Mouse (Mus musculus) limb, embryonic 14.5 days (tissue): ENCODE measurements around the gene Atp6v0d1. TPM values are rescaled to one million over a fixed set of nuclear protein-coding genes. Genes with fewer than 3 reads are reported as not detected.

ENCODE experiments used
- ATAC-seq: fragments of 200-750 bp; cut with Nextera tagmentation; 2 replicates; pipeline ENCODE4 v1.8.0; 2017; ENCODE audit warnings: low read depth, moderate number of reproducible peaks, moderate TSS enrichment; ENCODE audit not compliant: low FRiP score
- DNase-seq: peaks from one replicate; pipeline ENCODE4 v3.0.0-alpha.2; 2015; ENCODE audit warnings: low spot score
- H3K27ac ChIP-seq: fragments of 300-500 bp; sonication (generic); replicated peaks from 2 replicates; pipeline ENCODE4 v1.5.1; 2014; ENCODE audit warnings: low read depth, mild to moderate bottlenecking, low read length, moderate library complexity, mixed read lengths
- H3K27me3 ChIP-seq: fragments of 300-500 bp; sonication (generic); 2 replicates; pipeline ENCODE4 v1.6.1; 2014; ENCODE audit warnings: low read length, mixed read lengths; ENCODE audit not compliant: control insufficient read depth, insufficient read depth
- H3K36me3 ChIP-seq: fragments of 300-500 bp; sonication (generic); 2 replicates; pipeline ENCODE4 v1.6.1; 2014; ENCODE audit warnings: mild to moderate bottlenecking, low read length, moderate library complexity, mixed read lengths; ENCODE audit not compliant: control insufficient read depth, insufficient read depth
- H3K4me1 ChIP-seq: fragments of 300-500 bp; sonication (generic); 2 replicates; pipeline ENCODE4 v1.6.1; 2014; ENCODE audit warnings: antibody characterized with exemption, low read length, mixed read lengths; ENCODE audit not compliant: control insufficient read depth, insufficient read depth
- H3K4me2 ChIP-seq: fragments of 300-500 bp; sonication (generic); replicated peaks from 2 replicates; pipeline ENCODE4 v1.6.1; 2014; ENCODE audit warnings: low read depth, mild to moderate bottlenecking, low read length, moderate library complexity; ENCODE audit not compliant: severe bottlenecking
- H3K4me3 ChIP-seq: fragments of 300-500 bp; sonication (generic); replicated peaks from 2 replicates; pipeline ENCODE4 v1.5.1; 2014; ENCODE audit warnings: low read length
- H3K9ac ChIP-seq: fragments of 300-500 bp; sonication (generic); 2 replicates; pipeline ENCODE4 v1.6.1; 2014; ENCODE audit warnings: mild to moderate bottlenecking, low read depth, low read length, moderate library complexity; ENCODE audit not compliant: severe bottlenecking
- H3K9me3 ChIP-seq: fragments of 300-500 bp; sonication (generic); 2 replicates; pipeline ENCODE4 v1.6.1; 2016; ENCODE audit warnings: low read length; ENCODE audit not compliant: control insufficient read depth
- POLR2A ChIP-seq: fragments of 200-500 bp; IDR thresholded peaks from 2 replicates; pipeline ENCODE4 v1.8.0; 2012; ENCODE audit warnings: inconsistent platforms, mild to moderate bottlenecking, moderate library complexity, borderline replicate concordance; ENCODE audit not compliant: insufficient read depth, insufficient read length; ENCODE audit errors: extremely low read depth
- WGBS: fragments of 180-500 bp; shearing (Covaris S2); extraction: QIAGEN DNeasy Blood & Tissue Kit; methylation state at CpG from one replicate; pipeline ENCODE4 v1.1.7; 2014; 5-methylcytosine and 5-hydroxymethylcytosine counted together
- polyA plus RNA-seq, 2 experiments: library from polyadenylated mRNA; depleted of rRNA in 1 of 2; stranded (reverse) in 1 of 2; unstranded in 1 of 2; fragments of >200 nt; fragmentation: Nextera tagmentation in 1 of 2; extraction: Ambion mirVana in 1 of 2; gene quantifications; 2 replicates each; pipeline versions ENCODE4 v1.2.1 to v1.2.3; 2012 to 2014

Atp6v0d1 gene
- polyA plus RNA-seq, 2 experiments, result 93.2 to 98.9 TPM

- WGBS, result 91% methylated on average over 1 of the region's 1 CpGs
- no peak for ATAC-seq
- H3K36me3 ChIP-seq, result peaks cover 8% of the 10 kb centered on the region; the same call in 1 of the 2 replicates
Observed at GRCm38 (mm10) chr8:105563871-105564270, 2.0 kb downstream of the Atp6v0d1 start.

GRCm38 (mm10) chr8:105562863-105563262, 3.0 kb downstream of the Atp6v0d1 start:
- no peak overlapping the region for H3K27ac ChIP-seq
- H3K4me1 ChIP-seq, result peaks cover 9% of the 10 kb centered on the region
- H3K9me3 ChIP-seq, result no peaks in the 10 kb centered on the region
- no peak overlapping the region for H3K9ac ChIP-seq
- H3K4me3 ChIP-seq, result no peak overlapping the region
- H3K27me3 ChIP-seq, result no peaks in the 10 kb centered on the region
- no peak for ATAC-seq
- H3K4me2 ChIP-seq, result no peak overlapping the region
- 86% methylated on average over 3 of the region's 3 CpGs for WGBS
- H3K36me3 ChIP-seq, result peaks cover 8% of the 10 kb centered on the region; the same call in 1 of the 2 replicates
- TF ChIP-seq POLR2A, result no peak
- no peak for DNase-seq

More at GRCm38 (mm10) chr8:105563871-105564270, 2.0 kb downstream of the Atp6v0d1 start:
- Histone ChIP-seq H3K4me2 (no peak overlapping the region), H3K9ac (no peak overlapping the region), H3K27ac (no peak overlapping the region), H3K4me3 (no peak overlapping the region), H3K9me3 (no peaks in the 10 kb centered on the region), H3K4me1 (peaks cover 9% of the 10 kb centered on the region), H3K27me3 (no peaks in the 10 kb centered on the region)
- no peak for TF ChIP-seq POLR2A
- no peak for DNase-seq

GRCm38 (mm10) chr8:105555230-105555629, 10.6 kb downstream of the Atp6v0d1 start:
- H3K4me3 ChIP-seq, result no peak overlapping the region
- peaks cover 8% of the 10 kb centered on the region for H3K36me3 ChIP-seq
- ATAC-seq (no peak), DNase-seq (no peak)
- H3K9me3 ChIP-seq, result no peaks in the 10 kb centered on the region
- 71% methylated on average over 3 of the region's 3 CpGs for WGBS
- H3K4me2 ChIP-seq, result no peak overlapping the region
- TF ChIP-seq POLR2A, result no peak
- no peak overlapping the region for H3K27ac ChIP-seq
- no peaks in the 10 kb centered on the region for H3K27me3 ChIP-seq
- no peak overlapping the region for H3K9ac ChIP-seq
- no peaks in the 10 kb centered on the region for H3K4me1 ChIP-seq

GRCm38 (mm10) chr8:105554087-105554486, 11.8 kb downstream of the Atp6v0d1 start:
- ATAC-seq (peak; percentile 59; the same call in 1 of the 2 replicates), DNase-seq (peak; percentile 62)
- no peak for TF ChIP-seq POLR2A
- no peak overlapping the region for H3K9ac ChIP-seq
- H3K36me3 ChIP-seq, result peaks cover 4% of the 10 kb centered on the region
- no peak overlapping the region for H3K27ac ChIP-seq
- H3K27me3 ChIP-seq, result no peaks in the 10 kb centered on the region
- H3K4me3 ChIP-seq, result no peak overlapping the region
- H3K4me2 ChIP-seq, result no peak overlapping the region
- H3K4me1 ChIP-seq, result no peaks in the 10 kb centered on the region
- H3K9me3 ChIP-seq, result no peaks in the 10 kb centered on the region

- Histone ChIP-seq H3K27ac (no peak overlapping the region), H3K4me3 (no peak overlapping the region), H3K9me3 (no peaks in the 10 kb centered on the region), H3K4me1 (no peaks in the 10 kb centered on the region), H3K36me3 (peaks cover 3% of the 10 kb centered on the region; the same call in 1 of the 2 replicates), H3K9ac (no peak overlapping the region), H3K27me3 (no peaks in the 10 kb centered on the region), H3K4me2 (no peak overlapping the region)
- ATAC-seq (no peak), DNase-seq (no peak)
- WGBS, result 65% methylated on average over 1 of the region's 1 CpGs
- no peak for TF ChIP-seq POLR2A
Observed at GRCm38 (mm10) chr8:105552824-105553223, 13.0 kb downstream of the Atp6v0d1 start.

- DNase-seq (no peak), ATAC-seq (no peak)
- no peaks in the 10 kb centered on the region for H3K27me3 ChIP-seq
- no peak overlapping the region for H3K9ac ChIP-seq
- no peak overlapping the region for H3K4me2 ChIP-seq
- no peaks in the 10 kb centered on the region for H3K9me3 ChIP-seq
- TF ChIP-seq POLR2A, result no peak
- no peak overlapping the region for H3K27ac ChIP-seq
- H3K4me3 ChIP-seq, result no peak overlapping the region
- H3K4me1 ChIP-seq, result no peaks in the 10 kb centered on the region
- peaks cover 3% of the 10 kb centered on the region; the same call in 1 of the 2 replicates for H3K36me3 ChIP-seq
- 81% methylated on average over 2 of the region's 2 CpGs for WGBS
Observed at GRCm38 (mm10) chr8:105552032-105552431, 13.8 kb downstream of the Atp6v0d1 start.
